Mouse (Mus musculus) E14TG2a.4 (cell line): ENCODE results near the gene Myo1h.

Experiments used
- H3K27me3 ChIP-seq: 2 replicates; pipeline ENCODE4 v1.6.1; 2014; ENCODE audit warnings: low read length, control low read depth; ENCODE audit not compliant: insufficient read depth
- H3K36me3 ChIP-seq: 2 replicates; pipeline ENCODE4 v1.6.1; 2014; ENCODE audit warnings: low read length, control low read depth; ENCODE audit not compliant: insufficient read depth
- H3K4me1 ChIP-seq: replicated peaks from 2 replicates; pipeline ENCODE4 v1.6.1; 2014; ENCODE audit warnings: low read depth, low read length, control low read depth
- H3K4me3 ChIP-seq: replicated peaks from 2 replicates; pipeline ENCODE4 v1.5.1; 2014; ENCODE audit warnings: mild to moderate bottlenecking, low read length
- H3K9me3 ChIP-seq: 2 replicates; pipeline ENCODE4 v1.6.1; 2014; ENCODE audit warnings: low read length, control low read depth
- CTCF ChIP-seq: conservative IDR thresholded peaks from 2 replicates; pipeline ENCODE4 v1.5.1; 2014; ENCODE audit warnings: low read length
- NANOG ChIP-seq: IDR thresholded peaks from 2 replicates; pipeline ENCODE4 v1.6.1; 2014; ENCODE audit warnings: borderline replicate concordance, low read length, mixed read lengths
- POU5F1 ChIP-seq: IDR thresholded peaks from 2 replicates; pipeline ENCODE4 v1.6.1; 2014; ENCODE audit warnings: low read length, borderline replicate concordance

Gene Myo1h

DNA sequence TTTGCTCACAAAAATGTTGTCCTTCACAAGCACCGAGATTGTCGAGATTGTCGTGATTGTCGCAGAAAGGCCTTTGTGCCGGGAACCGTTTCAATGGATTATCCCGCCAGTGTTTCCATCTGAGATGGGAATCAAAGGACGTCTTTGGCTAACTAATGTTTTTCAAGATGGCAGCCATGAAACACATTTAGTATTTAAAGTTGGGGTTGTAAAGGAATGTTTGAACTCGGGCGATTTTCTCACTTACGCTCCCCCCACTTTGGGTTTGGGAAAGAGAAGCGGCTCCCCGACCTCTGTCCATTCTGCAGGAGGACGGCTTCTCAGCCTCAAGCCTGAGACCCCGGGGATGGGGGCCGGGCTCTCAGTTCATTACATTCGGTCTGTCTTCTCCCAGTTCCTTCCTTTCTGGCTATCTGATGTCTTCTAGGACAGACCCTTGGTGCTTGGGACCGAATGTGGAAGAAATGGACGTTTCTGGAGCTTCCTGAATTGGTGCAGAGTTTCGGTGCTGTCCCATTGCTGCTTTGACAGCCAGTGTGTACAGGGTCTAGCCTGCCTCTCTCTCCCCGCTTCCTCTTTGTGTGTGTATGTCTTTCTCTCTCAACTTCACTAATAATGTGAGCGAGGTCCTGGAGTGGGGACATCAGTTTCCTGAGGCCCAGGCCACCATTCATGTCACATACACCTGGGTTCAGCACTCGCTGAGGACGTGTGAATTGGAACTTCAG lies 11.1 kb downstream of the Myo1h start:
- H3K4me3 ChIP-seq = no peak overlapping the region
- H3K9me3 ChIP-seq = no peaks in the 10 kb centered on the region
- TF ChIP-seq CTCF (no peak), POU5F1 (no peak), NANOG (no peak)
- peaks cover 34% of the 10 kb centered on the region for H3K4me1 ChIP-seq
- H3K36me3 ChIP-seq = no peaks in the 10 kb centered on the region
- peaks cover 16% of the 10 kb centered on the region for H3K27me3 ChIP-seq

GRCm38 (mm10) chr5:114303166-114303565 lies 14.2 kb downstream of the Myo1h start:
- Histone ChIP-seq H3K4me3 (no peak overlapping the region), H3K4me1 (peaks cover 16% of the 10 kb centered on the region), H3K36me3 (no peaks in the 10 kb centered on the region), H3K9me3 (no peaks in the 10 kb centered on the region), H3K27me3 (peaks cover 16% of the 10 kb centered on the region)
- TF ChIP-seq CTCF = no peak
- TF ChIP-seq NANOG = no peak
- TF ChIP-seq POU5F1 = no peak

GRCm38 (mm10) chr5:114306496-114306895 lies 17.5 kb downstream of the Myo1h start:
- TF ChIP-seq NANOG (no peak), POU5F1 (no peak), CTCF (no peak)
- no peak overlapping the region for H3K4me3 ChIP-seq
- no peaks in the 10 kb centered on the region for H3K9me3 ChIP-seq
- peaks cover 7% of the 10 kb centered on the region; the same call in 1 of the 2 replicates for H3K27me3 ChIP-seq
- peaks cover 13% of the 10 kb centered on the region; the same call in 1 of the 2 replicates for H3K4me1 ChIP-seq
- H3K36me3 ChIP-seq = no peaks in the 10 kb centered on the region

DNA sequence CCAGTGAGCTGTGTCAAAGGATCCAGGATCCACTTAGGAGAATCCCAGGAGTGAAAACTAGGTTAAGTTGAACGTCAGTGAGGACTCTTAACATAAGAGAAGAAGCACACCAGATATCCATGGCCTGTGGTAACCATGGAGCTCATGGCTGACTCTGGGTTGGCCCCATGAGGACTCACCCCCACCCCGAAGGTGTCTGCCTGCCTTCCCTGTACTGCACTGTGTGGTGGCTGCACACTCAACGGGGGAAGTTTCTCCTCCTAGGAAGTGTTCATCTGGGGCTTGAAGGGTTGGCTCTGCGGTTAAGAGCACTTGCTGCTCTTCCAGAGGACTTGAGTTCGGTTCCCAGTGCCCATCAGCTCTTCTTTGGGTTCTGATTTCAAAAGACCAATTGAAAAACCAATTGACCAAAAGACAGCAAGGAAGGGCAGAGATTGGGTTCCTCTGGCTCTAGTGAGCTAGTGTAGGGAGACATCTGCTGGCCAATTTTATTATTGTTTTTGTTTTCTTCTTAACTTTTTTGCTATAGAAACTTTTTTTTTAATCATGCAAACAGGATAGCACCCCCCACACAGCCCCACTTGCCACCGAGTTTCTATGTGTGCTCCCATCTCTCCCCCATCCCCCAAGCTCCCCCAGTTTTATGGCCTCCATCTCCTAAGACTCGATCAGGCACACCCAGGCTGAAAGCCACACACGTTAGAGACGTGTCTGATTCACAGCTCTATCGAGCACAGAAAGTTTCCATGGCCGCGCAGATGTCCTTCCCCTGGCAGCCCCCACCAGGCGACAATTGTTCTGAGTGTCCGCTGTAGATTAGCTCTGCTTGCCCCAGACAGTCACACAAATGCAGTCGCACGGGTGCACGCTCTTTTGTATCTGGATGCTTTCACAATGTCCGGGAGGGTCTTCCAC lies 20.1 kb downstream of the Myo1h start:
- Histone ChIP-seq H3K36me3 (no peaks in the 10 kb centered on the region), H3K4me1 (peaks cover 22% of the 10 kb centered on the region)

GRCm38 (mm10) chr5:114309680-114310036 lies 20.7 kb downstream of the Myo1h start:
- Histone ChIP-seq H3K4me1 (peaks cover 24% of the 10 kb centered on the region), H3K9me3 (no peaks in the 10 kb centered on the region), H3K27me3 (no peaks in the 10 kb centered on the region)

More for the DNA sequence above, 20.1 kb downstream of the Myo1h start:
- H3K27me3 ChIP-seq = no peaks in the 10 kb centered on the region
- H3K9me3 ChIP-seq = no peaks in the 10 kb centered on the region
- H3K4me3 ChIP-seq = peak overlapping the region; percentile 24
- no peak for TF ChIP-seq POU5F1
- peak; percentile 40 for TF ChIP-seq CTCF
- TF ChIP-seq NANOG = no peak

GRCm38 (mm10) chr5:114323105-114323790 lies 34.3 kb downstream of the Myo1h start:
- no peak for TF ChIP-seq CTCF
- no peak for TF ChIP-seq POU5F1
- no peak for TF ChIP-seq NANOG
- Histone ChIP-seq H3K36me3 (no peaks in the 10 kb centered on the region), H3K4me3 (no peak overlapping the region), H3K9me3 (no peaks in the 10 kb centered on the region), H3K27me3 (peaks cover 8% of the 10 kb centered on the region; the same call in 1 of the 2 replicates), H3K4me1 (peaks cover 15% of the 10 kb centered on the region)

More at GRCm38 (mm10) chr5:114309680-114310036, 20.7 kb downstream of the Myo1h start:
- Histone ChIP-seq H3K36me3 (no peaks in the 10 kb centered on the region), H3K4me3 (peak overlapping the region; percentile 24)
- TF ChIP-seq POU5F1 = no peak

- Histone ChIP-seq H3K4me3 (no peak overlapping the region), H3K9me3 (no peaks in the 10 kb centered on the region)
These were observed 35.0 kb downstream of the Myo1h start for GRCm38 (mm10) chr5:114323791-114324507.

GRCm38 (mm10) chr5:114342996-114343395 lies 54.0 kb downstream of the Myo1h start:
- Histone ChIP-seq H3K4me1 (peaks cover 41% of the 10 kb centered on the region), H3K36me3 (no peaks in the 10 kb centered on the region), H3K27me3 (no peaks in the 10 kb centered on the region; the same call in 1 of the 2 replicates), H3K9me3 (no peaks in the 10 kb centered on the region), H3K4me3 (no peak overlapping the region)
- TF ChIP-seq NANOG (no peak), CTCF (no peak), POU5F1 (no peak)

More at GRCm38 (mm10) chr5:114323791-114324507, 35.0 kb downstream of the Myo1h start:
- peaks cover 15% of the 10 kb centered on the region for H3K4me1 ChIP-seq
- TF ChIP-seq POU5F1 (no peak), CTCF (peak; percentile 29; the same call in 1 of the 2 replicates)
- H3K36me3 ChIP-seq = no peaks in the 10 kb centered on the region
- H3K27me3 ChIP-seq = peaks cover 7% of the 10 kb centered on the region; the same call in 1 of the 2 replicates
